Mouse (Mus musculus) megakaryocyte, embryonic 14.5 days (primary cell): ENCODE data around the gene Ripor3.

Experiments used
- FLI1 ChIP-seq: IDR thresholded peaks from 2 replicates; pipeline ENCODE4 v1.6.1; 2012; ENCODE audit warnings: low read length, inconsistent platforms, mixed read lengths
- GATA1 ChIP-seq: IDR thresholded peaks from 3 replicates; pipeline ENCODE4 v1.6.1; 2012; ENCODE audit warnings: mixed read lengths, low read length, inconsistent platforms, borderline replicate concordance

GRCm38 (mm10) chr2:168026467-168026866 is 16.0 kb upstream of the Ripor3 start:
- no peak for TF ChIP-seq GATA1
- TF ChIP-seq FLI1: no peak
